Mouse (Mus musculus): ENCODE measurements around the gene Ulk3. TPM values are rescaled to one million over a fixed set of nuclear protein-coding genes. Genes with fewer than 3 reads are reported as not detected.
A peak's percentile ranks its signal among the peaks of the same experiment; 100 is the strongest.

Ulk3 gene
- total RNA-seq (2021): 1 to 10 TPM; 4.4 to 6.6 TPM
- long read RNA-seq, experiment 1, partial matches to known transcripts: 0 of 3 reads
- long read RNA-seq, experiment 1, other reads (novel, unspliced or antisense): 2 of 3 reads
- long read RNA-seq, experiment 2, partial matches to known transcripts: 0 of 3 reads
- long read RNA-seq, experiment 2, other reads (novel, unspliced or antisense): 3 of 3 reads

GRCm38 (mm10) chr9:57589224-57590126 lies at the start of gene Ulk3:
Ulk3 (plus strand) TSS chr9:57589452.
- Histone ChIP-seq H3K4me3 (peak within 1 kb of the TSS; percentile 81), H3K27ac (peak within 1 kb of the TSS; percentile 90)
- DNase-seq: peak; percentile 90
- TF ChIP-seq CTCF (IDR thresholded peaks at IDR 0.05): peak; percentile 51
- intact Hi-C loops (cut with DNase I): loop anchor here (2.0 kb wide), 1 partner anchor 43 kb away; no protein-coding TSS in a partner anchor

- intact Hi-C loops (cut with DNase I): loop anchor here (5.0 kb wide), 1 partner anchor 118 kb away; no protein-coding TSS in a partner anchor
- TF ChIP-seq CTCF (IDR thresholded peaks at IDR 0.05): no peak
These were observed 49.7 kb upstream of the Ulk3 start for GRCm38 (mm10) chr9:57539550-57539949.

GRCm38 (mm10) chr9:57541312-57541711 lies 47.9 kb upstream of the Ulk3 start:
- peak; percentile 89 for TF ChIP-seq CTCF (IDR thresholded peaks at IDR 0.05)
- Histone ChIP-seq H3K4me3 (no peak overlapping the region), H3K27ac (peak overlapping the region; percentile 40; the same call in 1 of the 2 replicates)
- intact Hi-C loops (cut with DNase I): loop anchor here (5.0 kb wide), 2 partner anchors 106 to 216 kb away; no protein-coding TSS in a partner anchor
- DNase-seq: peak; percentile 44

More at GRCm38 (mm10) chr9:57539550-57539949, 49.7 kb upstream of the Ulk3 start:
- no peak overlapping the region for H3K27ac ChIP-seq
- H3K4me3 ChIP-seq: no peak overlapping the region
- DNase-seq: no peak

GRCm38 (mm10) chr9:57543951-57544350 lies 45.3 kb upstream of the Ulk3 start:
- TF ChIP-seq CTCF (IDR thresholded peaks at IDR 0.05): no peak
- intact Hi-C loops (cut with DNase I): loop anchor here (5.0 kb wide), 2 partner anchors 103 to 213 kb away; no protein-coding TSS in a partner anchor
- Histone ChIP-seq H3K4me3 (no peak overlapping the region), H3K27ac (no peak overlapping the region)
- no peak for DNase-seq

- DNase-seq: peak; percentile 84
- intact Hi-C loops (cut with DNase I): loop anchor here (2.0 kb wide), 1 partner anchor 42 kb away; the partner anchor contains the start of gene Ulk3
- Histone ChIP-seq H3K4me3 (peak overlapping the region; percentile 41), H3K27ac (peak overlapping the region; percentile 91)
- TF ChIP-seq CTCF (IDR thresholded peaks at IDR 0.05): no peak
These were observed 42.0 kb upstream of the Ulk3 start for GRCm38 (mm10) chr9:57547287-57547686.

GRCm38 (mm10) chr9:57547869-57548268 lies 41.4 kb upstream of the Ulk3 start:
- no peak for DNase-seq
- H3K4me3 ChIP-seq: peak overlapping the region; percentile 41
- TF ChIP-seq CTCF (IDR thresholded peaks at IDR 0.05): no peak
- intact Hi-C loops (cut with DNase I): loop anchor here (2.0 kb wide), 2 partner anchors 15 to 41 kb away; partner anchors contain the start of gene Ulk3
- H3K27ac ChIP-seq: peak overlapping the region; percentile 91

GRCm38 (mm10) chr9:57549186-57549585 lies 40.1 kb upstream of the Ulk3 start:
- no peak for DNase-seq
- TF ChIP-seq CTCF (IDR thresholded peaks at IDR 0.05): no peak
- intact Hi-C loops (cut with DNase I): loop anchor here (2.0 kb wide), 1 partner anchor 14 kb away; no protein-coding TSS in a partner anchor
- peak overlapping the region; percentile 91 for H3K27ac ChIP-seq
- H3K4me3 ChIP-seq: peak overlapping the region; percentile 90

GRCm38 (mm10) chr9:57550126-57550862 lies 39.0 kb upstream of the Ulk3 start:
- no peak for TF ChIP-seq CTCF (IDR thresholded peaks at IDR 0.05)
- DNase-seq: peak; percentile 82
- intact Hi-C loops (cut with DNase I): no loop called here
- Histone ChIP-seq H3K27ac (peak overlapping the region; percentile 91), H3K4me3 (peak overlapping the region; percentile 90)

GRCm38 (mm10) chr9:57552139-57552887 lies 36.9 kb upstream of the Ulk3 start, which contains the start of gene Mpi:
Mpi (minus strand) TSS chr9:57552763.
- TF ChIP-seq CTCF (IDR thresholded peaks at IDR 0.05): no peak
- intact Hi-C loops (cut with DNase I): no loop called here
- peak; percentile 81 for DNase-seq
- H3K27ac ChIP-seq: peak within 1 kb of the TSS; percentile 91
- H3K4me3 ChIP-seq: peak within 1 kb of the TSS; percentile 90

- TF ChIP-seq CTCF (IDR thresholded peaks at IDR 0.05): no peak
- Histone ChIP-seq H3K27ac (peak overlapping the region; percentile 91), H3K4me3 (no peak overlapping the region)
- intact Hi-C loops (cut with DNase I): no loop called here
- peak; percentile 9 for DNase-seq
These were observed 36.1 kb upstream of the Ulk3 start for GRCm38 (mm10) chr9:57553119-57553518.

- TF ChIP-seq CTCF (IDR thresholded peaks at IDR 0.05): no peak
- no peak for DNase-seq
- intact Hi-C loops (cut with DNase I): no loop called here
- Histone ChIP-seq H3K27ac (no peak overlapping the region), H3K4me3 (no peak overlapping the region)
These were observed 34.5 kb upstream of the Ulk3 start for GRCm38 (mm10) chr9:57554753-57555152.

Data from gastrocnemius, adult 2 months (tissue).